Mouse (Mus musculus) T-helper 1 cell (primary cell): ENCODE results near the gene Gm10762.
"Not testable (repeated sequence)": the region's sequence is repeated elsewhere in the genome, so short reads cannot be mapped to it uniquely, and the experiment has no call there.

Source experiments
- in situ Hi-C: fragments of 300-600 bp; cut with MboI, MseI; formaldehyde crosslinking; loops from one replicate; pipeline ENCODE4 v1.15.1; 2025; ENCODE audit warnings: high pct_unique_total_duplicates

The Gm10762 gene

DNA sequence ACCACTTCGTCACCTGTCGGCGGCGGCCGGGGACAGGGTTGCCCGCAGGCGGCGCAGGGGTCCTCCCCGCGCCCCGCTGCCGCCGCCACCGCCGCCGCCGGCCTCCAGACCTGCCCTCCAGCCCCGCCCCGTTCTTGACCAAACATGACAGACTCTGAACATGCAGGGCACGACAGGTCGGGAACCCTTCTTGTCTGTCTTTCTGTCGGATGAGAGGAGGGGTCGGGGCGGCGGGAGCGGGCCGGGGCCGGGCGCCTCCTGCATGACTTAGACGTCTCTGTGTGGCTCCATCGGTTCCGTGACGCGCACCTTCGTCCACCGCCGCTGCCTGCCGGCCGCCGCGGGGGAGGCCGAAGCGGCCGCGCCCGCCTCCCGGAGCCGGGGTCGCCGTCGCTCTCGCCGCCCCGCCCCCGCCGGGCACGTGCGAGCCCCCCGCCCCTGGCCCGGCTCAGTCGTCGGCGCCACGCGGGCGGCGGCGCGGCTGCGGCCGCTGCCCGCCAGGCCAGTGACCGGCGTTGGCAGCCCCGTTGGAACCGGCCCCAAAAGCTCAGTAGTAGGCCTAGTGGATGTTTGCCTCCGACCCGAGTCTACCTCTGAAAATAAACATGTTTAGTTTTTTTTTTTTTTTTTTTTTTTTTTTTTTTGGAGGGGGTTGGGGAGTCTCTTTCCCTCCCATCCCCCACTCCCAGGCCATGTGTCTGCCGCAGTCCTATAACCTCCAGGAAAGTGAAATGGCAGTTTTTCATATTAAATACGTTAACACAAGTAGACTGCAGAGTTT lies at the start of gene Gm10762:
TSS of gene Gm10762 (minus strand) at position 65 of the 781 bp plus-strand sequence.
- in situ Hi-C loops = no loop called here

DNA sequence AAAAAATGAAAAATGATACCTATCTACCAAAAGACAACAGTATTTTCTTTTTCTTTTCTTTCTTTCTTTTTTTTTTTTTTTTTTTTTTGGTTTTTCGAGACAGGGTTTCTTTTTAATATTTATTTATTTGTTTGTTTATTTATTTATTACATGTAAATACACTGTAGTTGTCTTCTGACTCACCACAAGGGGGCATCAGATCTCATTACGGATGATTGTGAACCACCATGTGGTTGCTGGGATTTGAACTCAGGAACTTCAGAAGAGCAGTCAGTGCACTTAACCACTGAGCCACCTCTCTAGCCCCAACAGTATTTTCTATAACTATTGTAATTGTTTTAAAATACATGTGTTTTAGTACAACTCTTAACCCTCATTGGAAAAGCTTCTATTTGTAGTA lies 41.3 kb upstream of the Gm10762 start:
- in situ Hi-C loops = not testable (repeated sequence)

DNA sequence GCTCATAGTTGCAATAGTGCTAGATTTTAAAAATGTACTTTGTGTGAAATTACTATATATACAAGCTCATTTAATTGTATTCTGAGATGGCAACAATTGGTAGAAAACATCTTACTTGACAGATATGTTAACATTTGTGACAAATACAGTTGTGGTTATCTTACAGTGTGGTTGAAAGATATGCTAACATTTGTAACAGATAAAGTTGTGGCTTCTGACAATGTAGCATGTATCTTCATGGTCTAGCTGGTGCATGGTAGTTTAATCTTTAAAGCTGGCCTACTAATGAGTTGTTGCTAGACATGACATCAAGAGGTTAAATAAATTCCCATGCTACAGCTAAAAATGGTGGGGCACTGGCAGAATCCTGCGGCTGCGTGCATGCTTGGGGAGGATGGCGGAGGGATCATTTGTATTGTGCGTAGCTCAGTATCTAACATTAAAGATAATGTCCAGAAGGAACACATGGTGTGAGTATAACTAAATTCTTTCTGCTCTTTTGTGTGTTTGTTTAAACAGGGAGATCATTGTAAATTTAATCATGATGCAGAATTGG lies 38.7 kb upstream of the Gm10762 start:
- in situ Hi-C loops = no loop called here

DNA sequence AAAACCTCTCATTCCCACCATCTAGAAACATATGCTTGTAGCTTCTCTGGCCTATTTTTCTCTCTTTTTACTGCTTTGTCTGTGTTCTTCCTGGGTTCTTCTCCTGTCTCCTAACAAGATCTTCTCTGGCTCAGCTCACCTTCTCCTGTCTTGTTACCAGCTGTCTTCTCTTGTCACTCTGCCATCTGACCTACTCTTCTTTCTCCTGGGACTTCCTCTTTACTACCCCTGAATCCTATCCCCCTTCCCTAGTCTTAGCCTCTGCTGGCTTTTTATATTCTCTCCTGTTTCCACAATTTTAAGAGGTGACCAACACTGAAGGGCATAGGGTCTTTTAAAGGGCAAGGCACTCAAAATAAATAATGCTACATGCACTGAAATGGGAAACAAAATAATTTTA lies 37.3 kb upstream of the Gm10762 start:
- in situ Hi-C loops = no loop called here

DNA sequence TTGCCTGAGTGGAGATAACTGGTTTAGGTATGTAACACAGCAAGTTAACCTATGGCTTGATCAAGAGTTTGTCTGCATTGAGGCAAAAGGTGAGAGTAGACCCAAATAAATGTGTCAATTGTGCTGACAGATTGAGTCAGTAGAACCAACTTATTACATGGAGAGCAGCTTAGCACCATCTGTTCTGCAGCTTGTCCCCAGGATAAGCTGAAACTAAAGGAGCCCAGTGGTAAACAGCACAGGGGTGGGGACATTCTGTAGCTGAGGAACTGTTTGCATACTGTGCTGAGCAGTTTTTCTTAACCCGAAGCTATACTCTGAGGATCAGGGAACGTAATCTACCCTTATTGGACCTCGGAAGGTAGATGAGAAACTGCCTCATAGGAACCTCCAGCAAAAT lies 17.2 kb upstream of the Gm10762 start:
- in situ Hi-C loops = no loop called here

DNA sequence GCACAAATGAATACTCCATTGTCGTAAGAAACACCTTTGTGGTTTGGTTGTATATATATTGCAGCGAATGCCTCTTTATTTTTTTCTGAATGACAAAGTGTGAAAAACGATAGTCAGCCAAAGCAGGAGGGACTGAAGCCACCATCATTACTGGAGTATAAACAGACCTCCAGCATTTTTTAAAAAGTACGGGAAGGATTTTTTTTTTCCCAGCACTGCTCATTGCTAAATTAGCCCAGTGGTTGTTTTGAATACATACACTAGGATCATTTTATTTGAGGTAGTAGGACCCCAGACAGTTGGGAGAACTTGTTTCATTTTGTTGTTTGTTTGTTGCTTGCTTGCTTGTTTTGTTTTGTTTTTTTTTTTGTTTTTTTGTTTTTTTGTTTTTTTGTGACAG lies 8.0 kb upstream of the Gm10762 start:
- in situ Hi-C loops = no loop called here

DNA sequence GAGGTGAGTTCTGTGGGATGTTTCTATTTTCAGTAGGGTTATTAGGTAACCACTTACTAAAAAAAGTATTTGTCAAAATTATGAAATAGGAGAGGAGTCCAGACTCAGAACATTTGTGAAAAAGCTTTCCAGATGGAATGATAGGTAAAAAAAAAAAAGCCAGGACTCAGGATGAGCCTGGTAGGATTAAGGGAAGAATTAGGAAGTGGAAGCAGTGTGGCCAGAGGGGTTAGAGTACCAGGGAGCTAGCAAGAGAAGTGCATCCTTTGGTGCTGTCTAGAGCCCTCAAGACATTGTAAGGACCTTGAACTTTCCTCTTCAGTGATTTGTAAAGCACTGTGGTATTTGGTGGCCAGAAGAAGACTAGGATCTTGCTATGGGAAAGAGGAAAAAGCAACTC lies 4.8 kb upstream of the Gm10762 start:
- in situ Hi-C loops = no loop called here

DNA sequence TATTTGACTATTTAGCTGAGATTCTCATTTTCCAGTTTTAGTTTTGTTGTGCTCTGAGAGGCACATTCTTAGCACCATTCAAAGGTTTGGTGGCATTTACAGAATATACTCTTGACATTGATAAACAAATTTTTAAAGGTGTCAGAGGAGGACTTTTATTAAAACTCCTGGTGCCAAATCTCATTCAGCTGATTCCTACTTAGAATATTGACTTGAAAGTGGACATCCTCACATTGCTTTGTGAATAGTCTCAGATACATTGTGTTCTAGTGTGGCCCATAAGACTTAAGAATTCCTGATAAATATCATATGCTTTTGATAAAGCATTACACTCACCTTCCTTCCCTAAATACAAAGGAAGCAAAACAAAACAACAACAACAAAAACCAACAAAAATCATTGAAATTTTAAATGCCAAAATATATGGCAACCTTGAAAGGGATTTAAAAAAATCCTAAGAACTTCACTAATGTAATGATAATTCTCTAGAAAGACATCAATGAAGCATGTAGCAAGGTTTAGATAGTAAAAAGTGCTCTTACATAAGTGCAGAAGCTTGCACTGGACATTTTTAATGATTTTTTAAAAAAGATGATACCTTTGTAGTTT lies 1.1 kb upstream of the Gm10762 start:
- in situ Hi-C loops = no loop called here

DNA sequence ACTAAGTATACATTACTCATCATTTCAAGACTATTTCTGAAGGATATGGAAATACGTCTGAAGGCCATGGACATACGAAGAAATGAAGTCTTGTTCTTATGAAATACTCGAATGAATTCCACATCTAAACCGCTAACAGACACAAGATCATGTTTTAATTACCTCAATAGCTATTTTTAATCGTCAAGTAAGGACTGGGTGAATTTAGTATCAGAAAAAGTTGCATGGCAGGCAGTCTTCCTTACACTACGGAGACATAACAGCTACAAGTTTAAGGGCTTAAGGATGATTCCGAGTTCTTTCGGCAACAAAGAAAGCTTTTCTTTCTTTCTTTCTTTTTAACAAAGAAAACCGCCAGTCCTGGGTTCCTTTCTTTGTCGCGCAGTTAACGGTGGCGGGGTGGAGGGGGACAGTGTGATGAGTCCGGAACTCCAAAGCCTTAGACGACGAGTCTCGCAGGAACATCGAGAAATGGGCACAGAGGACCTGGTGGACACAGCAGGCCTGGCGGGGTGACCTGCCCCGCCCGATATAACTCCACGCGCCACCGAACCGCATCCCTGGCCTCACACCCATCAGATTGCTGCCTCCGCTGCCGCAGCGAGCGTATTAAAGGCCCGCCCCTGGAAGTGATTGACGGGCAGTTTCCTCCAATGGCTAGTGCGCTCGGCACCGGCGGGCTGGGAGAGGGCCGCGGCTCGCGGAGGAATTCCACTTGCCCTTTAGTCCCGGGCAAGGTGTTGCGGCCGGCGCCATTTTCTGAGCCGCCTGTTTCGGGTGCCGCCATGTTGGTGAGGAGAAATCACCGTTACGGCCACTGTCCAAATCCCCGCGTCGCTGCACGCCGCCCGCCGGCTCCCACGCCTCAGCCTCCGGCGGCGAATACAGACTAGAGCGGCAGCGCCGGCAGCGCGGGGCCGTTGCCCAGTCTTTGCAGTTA lies 614 bp downstream of the Gm10762 start, which contains the start of gene Zc3h6:
TSS of gene Zc3h6 (plus strand) at position 762 of the 940 bp plus-strand sequence.
- in situ Hi-C loops = no loop called here

DNA sequence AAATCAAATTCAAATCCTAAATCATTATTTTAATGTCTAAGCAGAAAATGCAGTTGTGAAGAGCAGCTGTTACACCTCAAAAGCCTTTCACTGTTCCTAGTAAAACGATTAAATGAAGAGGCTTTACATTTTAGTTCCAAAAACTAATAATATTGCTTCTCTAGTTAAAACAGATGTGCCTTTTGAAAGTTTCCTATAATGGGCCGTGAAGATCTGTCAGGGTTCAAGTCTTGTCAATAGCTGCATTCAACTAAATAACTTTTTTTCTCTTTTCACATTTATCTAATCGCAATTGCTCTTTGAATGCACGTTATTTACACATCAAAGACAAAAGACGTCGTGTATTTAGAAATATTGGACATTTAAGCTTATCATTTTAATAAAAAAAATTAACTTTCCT lies 1.3 kb downstream of the Gm10762 start:
- in situ Hi-C loops = no loop called here

DNA sequence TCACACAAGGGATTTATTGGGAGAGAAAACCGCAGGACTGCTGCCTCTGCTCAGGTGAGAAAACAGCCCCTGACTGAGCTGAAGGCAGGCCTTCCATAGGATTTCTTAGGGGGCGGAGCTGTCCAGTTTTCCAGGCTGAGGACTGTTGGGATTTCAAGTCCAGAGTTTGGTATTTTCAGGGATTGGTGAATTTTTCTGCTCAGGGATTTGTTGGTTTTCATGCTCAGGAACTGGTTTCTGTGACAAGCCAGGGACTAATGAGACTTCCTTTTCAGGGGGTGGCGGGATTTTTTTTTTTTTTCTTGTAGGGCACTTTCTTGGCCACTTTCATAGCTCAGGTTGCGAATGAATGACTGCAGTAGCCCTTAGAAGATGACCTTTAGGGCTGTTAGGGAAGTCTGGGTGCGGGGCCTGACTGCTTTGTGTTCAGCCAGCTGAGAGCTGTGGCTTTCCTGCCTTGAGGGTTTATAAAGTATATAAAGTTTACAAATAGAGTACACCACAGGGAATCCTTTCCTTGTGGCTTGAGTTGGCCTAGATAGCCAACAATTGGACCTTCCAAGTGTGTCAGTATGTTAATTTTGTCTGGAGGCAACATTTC lies 1.9 kb downstream of the Gm10762 start:
- in situ Hi-C loops = no loop called here

DNA sequence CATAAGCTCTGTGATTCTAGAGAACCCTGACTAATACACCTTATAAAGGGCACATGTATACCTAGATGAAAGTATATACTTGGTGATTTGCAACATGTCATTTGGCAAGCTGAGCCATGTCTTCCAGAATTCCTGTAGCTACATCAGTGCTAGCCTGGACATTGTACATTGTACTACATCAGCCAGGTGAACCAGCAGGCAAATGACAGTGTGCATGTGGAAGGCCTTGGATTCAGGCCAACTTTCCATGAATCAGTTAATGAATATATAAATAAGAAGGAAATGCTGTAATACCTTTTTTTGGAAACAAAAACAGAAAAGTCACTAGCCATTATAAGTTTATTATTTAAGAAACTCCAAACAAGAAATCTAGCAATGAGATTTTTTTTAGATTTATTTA lies 13.3 kb downstream of the Gm10762 start:
- in situ Hi-C loops = no loop called here

DNA sequence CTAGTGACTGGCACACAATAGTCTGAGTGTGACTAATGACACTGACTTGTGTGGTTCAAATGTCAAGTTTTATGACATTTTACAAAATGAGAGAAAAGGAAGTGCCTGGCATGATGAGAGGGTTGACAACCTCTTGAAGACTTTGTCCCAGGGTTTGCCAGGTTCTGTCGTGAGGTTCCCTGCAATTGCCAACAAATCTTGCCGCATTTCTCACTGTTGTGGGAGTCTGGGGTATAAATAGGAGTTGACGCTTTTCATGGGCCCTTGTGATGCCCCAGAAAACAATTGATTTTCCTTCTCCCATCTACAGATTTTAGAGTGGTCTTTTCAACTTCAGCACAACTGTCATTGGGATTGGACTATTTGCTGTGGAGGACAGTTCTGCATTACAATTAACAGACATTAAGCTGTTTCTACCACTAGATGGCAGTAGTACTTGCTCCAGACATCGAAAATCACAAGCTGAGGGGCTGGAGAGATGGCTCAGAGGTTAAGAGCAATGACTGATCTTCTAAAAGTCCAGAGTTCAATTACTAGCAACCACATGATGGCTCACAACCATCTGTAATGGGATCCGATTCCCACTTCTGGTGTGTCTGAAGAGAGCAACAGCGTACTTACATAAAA lies 19.4 kb downstream of the Gm10762 start:
- in situ Hi-C loops = loop anchor here (5.0 kb wide), 1 partner anchor 109 kb away; no protein-coding TSS in a partner anchor

DNA sequence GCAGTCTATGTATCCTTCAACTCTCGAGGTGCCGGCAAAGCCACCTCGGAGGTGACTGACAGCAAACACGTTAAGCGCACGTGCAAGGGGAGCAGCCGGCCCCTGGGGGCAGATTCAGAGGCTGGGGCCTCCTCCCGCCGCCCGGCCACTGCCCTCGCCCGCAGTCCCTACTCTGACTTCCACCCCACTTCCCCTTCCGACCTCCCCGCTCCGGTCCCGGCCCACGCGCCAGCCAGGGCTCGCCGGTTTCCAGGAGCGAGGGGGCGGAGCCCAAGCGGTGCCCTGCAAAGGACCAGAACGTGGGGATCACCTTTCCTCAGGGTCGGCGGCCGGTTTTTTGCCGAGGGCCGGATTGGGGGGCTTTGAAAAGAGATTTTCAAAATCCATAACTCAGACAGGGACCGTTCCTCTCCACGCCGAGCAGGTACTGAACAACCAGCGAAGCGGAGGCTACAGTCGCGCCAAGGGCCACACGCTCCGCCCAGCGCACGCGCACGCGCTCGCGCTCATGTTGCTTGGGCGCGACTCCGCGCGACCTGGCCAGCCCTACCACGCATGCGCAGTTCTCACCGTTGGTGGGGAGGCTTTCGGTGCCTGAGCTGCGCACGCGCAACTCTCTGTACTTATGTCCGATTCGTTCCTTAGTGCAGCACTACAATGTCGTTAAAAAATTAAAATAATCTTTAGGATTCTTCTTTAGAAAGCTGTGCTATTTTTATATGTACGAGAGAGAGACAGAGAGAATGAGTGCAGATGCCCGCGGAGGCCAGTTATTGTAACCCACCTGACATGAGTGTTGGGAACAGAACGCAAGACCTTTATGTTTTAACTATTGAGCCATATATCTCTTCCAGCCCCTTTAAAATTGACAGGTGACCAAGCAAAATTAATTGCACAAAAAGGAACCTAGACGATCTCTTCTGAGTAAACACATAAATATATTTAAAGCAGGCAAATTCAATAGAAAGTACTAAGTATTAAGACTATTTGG lies 23.7 kb downstream of the Gm10762 start, which contains the start of gene Zc3h8:
TSS of gene Zc3h8 (minus strand) at position 540 of the 991 bp plus-strand sequence.
- in situ Hi-C loops = no loop called here

DNA sequence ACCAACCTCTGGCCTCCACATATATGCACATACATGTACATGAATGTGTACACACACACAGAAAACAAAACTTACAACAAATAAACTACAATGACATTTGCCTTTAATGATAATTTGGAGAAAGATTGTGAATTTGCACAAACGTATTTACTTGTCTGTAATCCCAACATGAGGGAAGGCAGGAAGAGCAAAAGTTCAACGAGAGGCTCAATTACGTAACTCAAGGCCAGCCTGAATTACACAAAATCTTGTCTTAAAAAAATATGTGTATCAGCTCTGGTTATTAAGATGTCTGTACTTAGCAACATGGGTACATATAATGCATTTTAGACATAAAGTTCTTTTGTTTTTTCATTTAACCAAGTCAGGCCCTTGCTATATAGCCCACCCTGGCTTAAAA lies 31.3 kb downstream of the Gm10762 start:
- in situ Hi-C loops = no loop called here

DNA sequence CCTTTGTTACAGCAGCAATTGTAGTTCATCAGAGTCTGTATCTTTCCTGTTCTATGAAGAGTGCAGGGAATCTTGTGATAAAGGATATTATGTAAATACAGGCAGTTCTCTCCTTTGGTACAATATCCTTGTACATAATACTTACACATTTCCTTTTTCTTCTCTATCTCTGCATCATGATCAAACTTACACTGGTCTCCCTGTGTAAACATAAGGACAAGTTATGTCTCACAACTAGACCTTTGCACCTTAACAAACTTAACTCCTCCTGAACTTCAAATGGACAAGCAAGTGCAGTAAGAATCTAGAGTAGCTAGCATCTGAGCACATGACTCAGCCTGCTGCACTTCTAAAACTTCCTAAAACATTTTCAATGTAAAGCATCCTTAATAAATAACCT lies 36.8 kb downstream of the Gm10762 start:
- in situ Hi-C loops = no loop called here

DNA sequence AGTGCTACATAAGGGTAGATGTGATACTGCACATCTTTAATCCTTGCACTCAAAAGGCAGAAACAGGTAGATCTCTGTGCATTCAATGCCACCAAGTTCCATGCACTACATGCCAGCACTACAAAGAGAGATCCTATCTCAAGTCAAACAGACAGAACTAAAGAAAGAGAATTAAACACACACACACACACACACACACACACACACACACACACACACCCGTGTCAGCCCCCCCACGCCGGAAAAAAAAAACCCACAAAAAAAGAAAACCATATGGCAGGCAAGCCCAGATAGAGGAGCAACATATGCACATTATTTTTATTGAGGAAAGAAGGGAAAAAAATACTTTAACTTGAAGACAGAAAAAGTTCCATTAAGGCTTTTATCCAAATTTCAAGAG lies 39.1 kb downstream of the Gm10762 start:
- in situ Hi-C loops = no loop called here

DNA sequence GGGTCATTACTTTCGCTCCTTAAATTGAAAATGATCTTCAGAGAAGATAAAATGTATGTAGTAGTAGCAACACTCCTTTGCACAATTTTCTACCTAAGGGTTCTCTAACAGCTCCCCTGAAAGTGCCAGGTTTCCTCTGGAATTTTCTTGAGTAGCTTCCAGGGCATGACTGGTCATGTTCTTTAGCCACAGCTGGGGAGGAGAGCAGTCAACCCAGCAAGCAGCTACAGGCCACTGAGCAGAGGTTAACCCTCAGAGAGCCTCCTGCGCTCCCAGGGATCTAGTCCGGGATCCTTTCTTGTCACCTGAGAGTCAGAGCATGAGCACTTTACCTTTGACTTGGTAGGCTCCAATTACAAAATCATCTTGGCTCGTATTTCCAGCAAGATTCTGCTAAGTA lies 42.7 kb downstream of the Gm10762 start:
- in situ Hi-C loops = no loop called here
